9 mouse cellular contexts compared by ENCODE assay signal in genomic region chr15:98676471-98676870, GRCm38 (mm10). TPM values are rescaled to one million over a fixed set of nuclear protein-coding genes. Genes with fewer than 3 reads are reported as not detected.
DNase-seq lines count a peak whose midpoint lies in the region; ATAC-seq and TF ChIP-seq lines count a peak whose summit lies in the region.
"Had no signal": no experiment of that assay in that cellular context is flagged by ENCODE, and none has a peak within 500 bp of the region (broad histone marks: within the 10 kb centered on the region; RNA-seq: fewer than 3 reads in every experiment).

No protein-coding gene starts in this region.

- TF ChIP-seq CTCF in lung, adult 2 months (IDR thresholded peaks at IDR 0.05; ENCODE audit: insufficient read depth, low read length) = no peak
- TF ChIP-seq CTCF in brain, embryonic 14.5 days (IDR thresholded peaks at IDR 0.05; ENCODE audit: borderline replicate concordance, extremely low read depth, insufficient read depth, insufficient read length) = no peak
- TF ChIP-seq CTCF in small intestine, adult 2 months (IDR thresholded peaks at IDR 0.05; ENCODE audit: extremely low read depth, insufficient read length, insufficient replicate concordance, low read depth, low read length) = no peak

- no peaks in the 10 kb centered on the region for H3K9me3 ChIP-seq in heart, embryonic 14.5 days (ENCODE audit: control insufficient read depth, low read length)
- H3K9me3 ChIP-seq in liver, embryonic 11.5 days (ENCODE audit: control insufficient read depth, low read length) = no peaks in the 10 kb centered on the region

- 3% methylated on average over 9 of the region's 9 CpGs for WGBS in lung, adult 2 months
- WGBS in heart, embryonic 14.5 days = under 1% methylated on average over 9 of the region's 9 CpGs
- 7% methylated on average over 9 of the region's 9 CpGs for WGBS in liver, embryonic 11.5 days
- WGBS in small intestine, adult 2 months = 8% methylated on average over 9 of the region's 9 CpGs

- ATAC-seq in heart, embryonic 14.5 days (ENCODE audit: insufficient number of reproducible peaks, insufficient read depth, low FRiP score, low read depth) = no peak
- no peak for ATAC-seq in liver, embryonic 11.5 days (replicated peaks; ENCODE audit: low FRiP score)

- H3K36me3 ChIP-seq in heart, embryonic 14.5 days (ENCODE audit: control insufficient read depth, insufficient read depth, low read length) = no peaks in the 10 kb centered on the region
- H3K36me3 ChIP-seq in liver, embryonic 11.5 days (ENCODE audit: control insufficient read depth, insufficient read depth, low read length) = no peaks in the 10 kb centered on the region
- no peaks in the 10 kb centered on the region for H3K36me3 ChIP-seq in small intestine, adult 2 months (ENCODE audit: control insufficient read depth, insufficient read depth, low read length)

- peaks cover 33% of the 10 kb centered on the region for H3K27me3 ChIP-seq in heart, embryonic 14.5 days (ENCODE audit: control insufficient read depth, insufficient read depth, low read length)
- H3K27me3 ChIP-seq in liver, embryonic 11.5 days (replicated peaks; ENCODE audit: control insufficient read depth, insufficient read depth, low read length) = peaks cover 47% of the 10 kb centered on the region
- peaks cover 31% of the 10 kb centered on the region for H3K27me3 ChIP-seq in small intestine, adult 2 months (ENCODE audit: control insufficient read depth, insufficient read depth, low read length)

- no peaks in the 10 kb centered on the region for H3K4me1 ChIP-seq in lung, adult 2 months (ENCODE audit: control insufficient read depth, insufficient read depth, low read length)
- peaks cover 19 to 25% of the 10 kb centered on the region in 2 experiments for H3K4me1 ChIP-seq in heart, embryonic 14.5 days (ENCODE audit: control insufficient read depth in 2 of 2, insufficient read depth in 2 of 2, low read length in 2 of 2)
- peaks cover 12% of the 10 kb centered on the region for H3K4me1 ChIP-seq in liver, embryonic 11.5 days (replicated peaks; ENCODE audit: control insufficient read depth, insufficient read depth, low read length)
- H3K4me1 ChIP-seq in small intestine, adult 2 months (ENCODE audit: control insufficient read depth, insufficient read depth, insufficient read length, low read length) = peaks cover 8% of the 10 kb centered on the region

- DNase-seq in lung, adult 2 months = peak; percentile 23
- DNase-seq in lung, postnatal 36 days = no peak
- peak; percentile 58 for DNase-seq in brain, embryonic 14.5 days (ENCODE audit: low read depth)
- no peak for DNase-seq in liver, embryonic 11.5 days (ENCODE audit: low spot score)
- no peak for DNase-seq in adrenal gland, postnatal 36 days
- DNase-seq in ovary, postnatal 36 days (ENCODE audit: low spot score) = no peak

- H3K9ac ChIP-seq in heart, embryonic 14.5 days (ENCODE audit: low read length) = peak overlapping the region; percentile 61; the same call in 1 of the 2 replicates
- no peak overlapping the region for H3K9ac ChIP-seq in liver, embryonic 11.5 days (ENCODE audit: low read depth, low read length)

- TF ChIP-seq POLR2A in lung, adult 2 months (IDR thresholded peaks at IDR 0.05; ENCODE audit: borderline replicate concordance, extremely low read depth, low read depth, low read length) = no peak
- TF ChIP-seq POLR2A in brain, embryonic 14.5 days (IDR thresholded peaks at IDR 0.05; ENCODE audit: borderline replicate concordance, extremely low read depth, insufficient read depth, insufficient read length, poor library complexity, severe bottlenecking) = no peak
- no peak for TF ChIP-seq POLR2A in small intestine, adult 2 months (IDR thresholded peaks at IDR 0.05; ENCODE audit: low read depth, low read length)

- peak overlapping the region; percentile 94 for H3K4me2 ChIP-seq in heart, embryonic 14.5 days (ENCODE audit: low read length)
- H3K4me2 ChIP-seq in liver, embryonic 11.5 days = peak overlapping the region; percentile 82

- H3K27ac ChIP-seq in heart, embryonic 14.5 days (replicated peaks in 1 of 2; ENCODE audit: control insufficient read depth in 1 of 2, insufficient read depth in 1 of 2, low read depth in 2 of 2, low read length in 2 of 2) = no peak overlapping the region
- no peak overlapping the region for H3K27ac ChIP-seq in liver, embryonic 11.5 days (ENCODE audit: low read depth, low read length)
- no peak overlapping the region for H3K27ac ChIP-seq in small intestine, adult 2 months (ENCODE audit: insufficient read depth, low read depth, low read length)

- no peak overlapping the region for H3K4me3 ChIP-seq in lung, adult 2 months (replicated peaks; ENCODE audit: extremely low read depth, low read depth, low read length)
- peak overlapping the region; percentile 1 to 45; a peak in 3 of 4 replicates for H3K4me3 ChIP-seq in heart, embryonic 14.5 days (ENCODE audit: control insufficient read depth in 1 of 2, insufficient read depth in 1 of 2, low read depth in 1 of 2, low read length in 2 of 2)
- peak overlapping the region; percentile 44 for H3K4me3 ChIP-seq in liver, embryonic 11.5 days (ENCODE audit: low read depth, low read length)
- H3K4me3 ChIP-seq in small intestine, adult 2 months (ENCODE audit: low read depth, low read length) = peak overlapping the region; percentile 39

RNA-seq across cellular contexts. Expression of gene Rnd1, which starts 0.8 kb away (rescaled TPM):
- 19.6 and 23.6 TPM in 2 replicates for polyA plus RNA-seq in lung, adult 2 months (2012; rRNA removed)
- polyA plus RNA-seq in brain, embryonic 14.5 days (2012; rRNA removed) = 13.7 and 14.0 TPM in 2 replicates
- polyA plus RNA-seq in heart, embryonic 14.5 days (2014; fragmentation: Nextera tagmentation; extraction: Ambion mirVana) = 0.61 and 1.3 TPM in 2 replicates
- 0.60 and 0.68 TPM in 2 replicates for polyA plus RNA-seq in liver, embryonic 11.5 days (2014; fragmentation: Nextera tagmentation; extraction: Ambion mirVana)
- 1.6 and 2.2 TPM in 2 replicates for polyA plus RNA-seq in small intestine, adult 2 months (2012; rRNA removed)
- 1 to 10 TPM; 2.1 to 2.4 TPM for total RNA-seq in adrenal gland, postnatal 36 days (2021)

RNA-seq across cellular contexts. Expression of gene Ddx23, which starts 13.8 kb away (rescaled TPM):
- 28.4 and 38.9 TPM in 2 replicates for polyA plus RNA-seq in lung, adult 2 months (2012; rRNA removed)
- polyA plus RNA-seq in brain, embryonic 14.5 days (2012; rRNA removed) = 38.9 and 55.6 TPM in 2 replicates
- 16.9 and 18.2 TPM in 2 replicates for polyA plus RNA-seq in heart, embryonic 14.5 days (2014; fragmentation: Nextera tagmentation; extraction: Ambion mirVana)
- polyA plus RNA-seq in liver, embryonic 11.5 days (2014; fragmentation: Nextera tagmentation; extraction: Ambion mirVana) = 18.8 and 19.4 TPM in 2 replicates
- 13.6 and 24.3 TPM in 2 replicates for polyA plus RNA-seq in small intestine, adult 2 months (2012; rRNA removed)
- total RNA-seq in adrenal gland, postnatal 36 days (2021) = 10 to 100 TPM; 75.5 to 84.3 TPM

RNA-seq across cellular contexts. Expression of gene Ccdc65, which starts 31.5 kb away (rescaled TPM):
- 3.1 and 3.6 TPM in 2 replicates for polyA plus RNA-seq in lung, adult 2 months (2012; rRNA removed)
- polyA plus RNA-seq in brain, embryonic 14.5 days (2012; rRNA removed) = 1.7 and 3.2 TPM in 2 replicates
- 0.42 and 0.89 TPM in 2 replicates for polyA plus RNA-seq in heart, embryonic 14.5 days (2014; fragmentation: Nextera tagmentation; extraction: Ambion mirVana)
- polyA plus RNA-seq in liver, embryonic 11.5 days (2014; fragmentation: Nextera tagmentation; extraction: Ambion mirVana) = 0.09 and 0.19 TPM in 2 replicates
- 0.09 TPM in 1 of 2 replicates, not detected in the other for polyA plus RNA-seq in small intestine, adult 2 months (2012; rRNA removed)
- under 1 TPM; 0.23 to 0.26 TPM for total RNA-seq in adrenal gland, postnatal 36 days (2021)
- total RNA-seq: common myeloid progenitor, adult 5-6 weeks had no signal

RNA-seq across cellular contexts. Expression of gene Cacnb3, which starts 45.8 kb away (rescaled TPM):
- polyA plus RNA-seq in lung, adult 2 months (2012; rRNA removed) = 34.1 and 37.1 TPM in 2 replicates
- 287 and 323 TPM in 2 replicates for polyA plus RNA-seq in brain, embryonic 14.5 days (2012; rRNA removed)
- 6.1 and 6.6 TPM in 2 replicates for polyA plus RNA-seq in heart, embryonic 14.5 days (2014; fragmentation: Nextera tagmentation; extraction: Ambion mirVana)
- polyA plus RNA-seq in liver, embryonic 11.5 days (2014; fragmentation: Nextera tagmentation; extraction: Ambion mirVana) = 13.2 TPM in 2 replicates
- 19.1 and 40.2 TPM in 2 replicates for polyA plus RNA-seq in small intestine, adult 2 months (2012; rRNA removed)
- total RNA-seq in adrenal gland, postnatal 36 days (2021) = 10 to 100 TPM; 10.2 to 13.3 TPM
- total RNA-seq: common myeloid progenitor, adult 5-6 weeks had no signal

RNA-seq across cellular contexts. Expression of gene Fkbp11, which starts 51.5 kb away (rescaled TPM):
- polyA plus RNA-seq in lung, adult 2 months (2012; rRNA removed) = 11.1 and 12.5 TPM in 2 replicates
- polyA plus RNA-seq in brain, embryonic 14.5 days (2012; rRNA removed) = 4.7 and 5.9 TPM in 2 replicates
- polyA plus RNA-seq in heart, embryonic 14.5 days (2014; fragmentation: Nextera tagmentation; extraction: Ambion mirVana) = 21.5 and 23.4 TPM in 2 replicates
- polyA plus RNA-seq in liver, embryonic 11.5 days (2014; fragmentation: Nextera tagmentation; extraction: Ambion mirVana) = 101 and 105 TPM in 2 replicates
- 14.7 and 70.5 TPM in 2 replicates for polyA plus RNA-seq in small intestine, adult 2 months (2012; rRNA removed)
- total RNA-seq in adrenal gland, postnatal 36 days (2021) = 1 to 10 TPM; 7.5 to 9.1 TPM

Comparison
In these comparisons a context has a peak if more than half of its experiments do, and no peak if none do; other contexts are left out.
1. DNase-seq: peak in lung, adult 2 months (single experiment) and brain, embryonic 14.5 days (single experiment); none in lung, postnatal 36 days (single experiment), liver, embryonic 11.5 days (single experiment), adrenal gland, postnatal 36 days (0 of 2) and ovary, postnatal 36 days (single experiment).